Mouse (Mus musculus): ENCODE measurements around the gene Plcl2.

DNA sequence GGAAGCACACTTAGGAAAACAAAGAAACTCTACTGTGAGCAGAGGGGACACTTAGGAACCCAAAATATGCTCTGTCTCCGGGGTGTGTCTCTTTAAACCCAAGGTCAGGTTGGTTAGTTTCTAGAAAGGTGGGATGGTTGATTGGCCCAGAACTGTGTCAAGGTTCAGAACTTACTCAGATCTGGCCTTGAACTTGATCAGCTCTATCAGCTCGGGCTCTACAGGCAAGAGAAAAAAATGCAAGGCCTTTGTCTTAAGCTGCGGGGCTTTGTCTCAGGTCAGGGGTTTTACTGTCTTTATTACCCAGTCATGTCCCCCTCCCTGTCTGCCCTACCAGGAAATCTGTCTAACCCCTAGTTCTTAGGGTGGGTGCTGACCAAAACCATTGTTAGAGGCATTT, 129.6 kb downstream of the Plcl2 start:
- no peak for TF ChIP-seq CTCF (IDR thresholded peaks at IDR 0.05; ENCODE audit: insufficient read depth, low read depth, low read length)
- no peak for TF ChIP-seq POLR2A (IDR thresholded peaks at IDR 0.05; ENCODE audit: insufficient read depth, low read depth, low read length)
